Mouse (Mus musculus): ENCODE measurements around the gene Tmem182.

The Tmem182 gene

DNA sequence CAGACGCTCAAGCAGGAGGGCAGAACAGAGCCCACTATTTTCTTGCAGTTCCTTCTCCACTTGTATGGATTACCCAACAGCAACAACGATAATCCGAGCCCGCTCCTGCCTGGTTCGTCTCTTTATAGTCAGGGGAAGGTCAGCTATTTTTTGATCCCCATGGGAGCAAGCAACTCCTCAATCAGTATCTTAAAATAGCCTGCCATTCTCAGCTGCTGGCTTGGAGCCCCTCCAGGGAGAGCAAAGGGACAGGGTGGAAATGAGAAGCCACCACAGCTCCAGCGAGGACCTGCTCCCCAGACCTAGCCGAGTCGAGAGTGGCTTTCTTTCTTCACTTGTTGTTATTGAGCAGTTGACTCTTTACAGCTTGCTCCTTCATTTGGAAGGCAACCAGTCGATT lies at the start of gene Tmem182:
Gene Tmem182, plus strand, starts transcription at position 251 of the 400 bp plus-strand sequence.
- DNase-seq (ENCODE audit: low spot score in 2 of 2): no peak

DNA sequence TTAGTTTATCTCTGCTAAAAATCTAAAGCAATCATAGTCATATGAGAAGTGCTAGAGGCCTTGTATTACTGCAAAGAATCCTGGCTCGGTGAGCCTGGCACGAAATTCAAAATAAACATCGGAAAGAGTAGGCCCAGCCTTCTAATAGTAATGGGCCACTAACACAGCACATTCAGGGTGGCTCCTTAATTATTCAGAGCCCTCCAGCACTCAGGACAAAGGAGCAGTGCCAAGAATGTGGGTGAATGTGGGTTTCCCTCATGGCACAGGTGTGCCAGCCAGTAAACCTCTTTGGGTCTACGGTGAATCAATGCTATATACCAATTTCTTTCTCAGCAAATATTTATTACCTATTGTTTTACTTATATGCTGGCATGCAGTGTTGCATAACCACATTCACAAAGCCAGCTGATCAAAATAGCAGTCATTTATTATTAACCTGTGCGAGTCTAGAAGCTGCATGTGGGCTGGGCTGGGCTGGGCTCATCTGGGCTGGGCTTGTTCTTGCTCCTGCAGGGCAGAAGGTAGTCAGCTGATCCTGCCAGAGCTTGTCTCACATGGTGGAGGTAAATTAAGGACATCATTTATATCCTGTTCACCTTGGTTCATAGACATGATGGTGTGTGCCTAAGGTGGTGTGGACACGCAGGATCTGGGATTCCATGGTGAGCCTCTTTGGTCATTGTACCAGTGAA lies 45.5 kb upstream of the Tmem182 start:
- DNase-seq (ENCODE audit: low spot score in 2 of 2): no peak

DNA sequence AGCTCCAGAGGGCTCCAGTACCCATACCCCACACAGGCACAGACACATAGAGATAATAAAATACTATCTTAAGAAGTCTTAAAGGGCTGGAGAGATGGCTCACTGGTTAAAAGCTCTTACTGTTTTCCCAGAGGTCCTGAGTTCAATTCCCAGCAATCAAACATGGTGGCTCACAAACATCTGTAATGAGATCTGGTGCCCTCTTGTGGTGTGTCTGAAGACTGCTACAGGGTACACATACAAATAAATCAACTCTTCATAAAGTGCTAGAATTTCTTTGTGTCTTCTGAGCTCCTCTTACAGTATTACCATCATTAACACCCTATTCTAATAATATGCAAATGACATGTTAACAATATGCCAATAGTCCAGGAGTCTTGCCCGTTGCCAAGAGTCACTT lies 41.4 kb upstream of the Tmem182 start:
- no peak for DNase-seq (ENCODE audit: low spot score in 2 of 2)

DNA sequence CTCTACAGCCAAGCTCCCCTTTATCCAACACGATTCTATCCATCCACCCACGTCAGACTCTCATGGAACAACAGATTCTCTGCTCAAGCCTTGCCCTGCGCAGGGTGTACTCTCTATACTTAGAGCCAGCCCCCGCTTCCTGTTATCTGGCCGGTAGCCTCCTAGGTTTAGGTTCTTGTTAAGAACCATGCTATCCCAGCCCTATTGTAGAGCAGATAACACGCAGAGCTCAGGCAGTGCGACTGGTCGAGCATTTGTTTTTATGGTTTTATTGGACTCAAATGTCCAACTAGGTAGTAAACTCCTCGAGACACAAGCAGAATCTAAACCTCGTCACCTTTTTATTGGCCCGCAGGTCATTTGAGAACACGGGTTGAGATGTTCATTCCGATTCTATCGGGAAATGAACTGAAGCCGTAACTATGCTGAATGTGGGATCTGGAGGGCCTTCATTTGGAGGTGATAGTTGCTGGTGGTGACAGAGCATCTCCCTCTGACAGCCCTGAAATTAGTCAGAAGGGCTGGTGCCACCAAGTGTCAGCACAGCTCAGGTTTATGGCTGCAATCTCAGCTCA lies 40.6 kb upstream of the Tmem182 start:
- no peak for DNase-seq (ENCODE audit: low spot score in 2 of 2)

DNA sequence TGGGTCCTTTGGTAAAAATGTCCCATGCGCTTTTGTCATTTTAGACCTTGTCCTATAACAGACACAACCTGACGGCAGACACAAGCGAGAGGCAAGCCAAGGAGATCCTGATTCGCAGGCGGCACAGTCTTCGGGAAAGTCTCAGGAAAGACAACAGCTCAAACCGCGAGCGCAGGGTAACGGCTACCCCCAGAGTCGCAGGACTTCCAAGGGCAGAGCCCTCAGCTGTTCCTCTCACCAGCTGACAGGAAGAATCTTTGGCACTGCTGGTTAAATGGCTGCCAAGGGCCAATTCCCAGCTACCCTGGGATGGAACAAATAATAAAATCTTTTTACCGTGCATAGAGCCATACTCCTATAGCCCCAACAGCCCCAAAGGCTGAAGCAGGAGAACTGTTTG lies 39.9 kb upstream of the Tmem182 start:
- DNase-seq (ENCODE audit: low spot score in 2 of 2): no peak

GRCm38 (mm10) chr1:40767588-40767987 lies 37.8 kb upstream of the Tmem182 start:
- no peak for DNase-seq (ENCODE audit: low spot score in 2 of 2)

GRCm38 (mm10) chr1:40768606-40769005 lies 36.8 kb upstream of the Tmem182 start:
- peak in 1 of 2 experiments; percentile 38 for DNase-seq (ENCODE audit: low spot score in 2 of 2)

DNA sequence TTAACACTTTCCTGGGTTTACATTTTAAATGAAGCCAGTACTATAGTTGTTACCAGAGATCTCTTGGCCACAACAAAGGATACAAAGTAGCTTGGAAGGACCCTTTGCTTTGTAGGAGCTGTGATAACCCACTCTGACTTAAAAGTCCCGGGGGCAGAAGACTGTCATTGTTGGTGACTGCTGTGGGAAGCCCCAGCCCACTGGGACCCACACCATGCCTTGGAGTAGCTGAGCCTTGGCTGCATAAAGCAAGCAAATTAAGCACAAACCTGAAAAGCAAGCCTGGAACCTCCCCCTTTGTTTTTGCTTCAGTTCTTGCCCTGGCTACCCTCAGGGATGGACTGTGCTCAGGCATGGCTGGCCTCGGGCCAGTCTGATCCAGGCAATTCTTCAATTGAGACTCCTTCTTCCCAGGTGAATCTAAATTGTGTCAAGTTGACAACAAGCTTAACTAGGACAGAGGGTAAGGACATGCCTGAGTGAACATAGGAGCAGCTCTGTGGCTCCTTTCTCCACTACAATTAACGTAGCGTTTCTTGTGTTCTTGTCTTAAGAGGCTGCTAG lies 36.0 kb upstream of the Tmem182 start:
- no peak for DNase-seq (ENCODE audit: low spot score in 2 of 2)

DNA sequence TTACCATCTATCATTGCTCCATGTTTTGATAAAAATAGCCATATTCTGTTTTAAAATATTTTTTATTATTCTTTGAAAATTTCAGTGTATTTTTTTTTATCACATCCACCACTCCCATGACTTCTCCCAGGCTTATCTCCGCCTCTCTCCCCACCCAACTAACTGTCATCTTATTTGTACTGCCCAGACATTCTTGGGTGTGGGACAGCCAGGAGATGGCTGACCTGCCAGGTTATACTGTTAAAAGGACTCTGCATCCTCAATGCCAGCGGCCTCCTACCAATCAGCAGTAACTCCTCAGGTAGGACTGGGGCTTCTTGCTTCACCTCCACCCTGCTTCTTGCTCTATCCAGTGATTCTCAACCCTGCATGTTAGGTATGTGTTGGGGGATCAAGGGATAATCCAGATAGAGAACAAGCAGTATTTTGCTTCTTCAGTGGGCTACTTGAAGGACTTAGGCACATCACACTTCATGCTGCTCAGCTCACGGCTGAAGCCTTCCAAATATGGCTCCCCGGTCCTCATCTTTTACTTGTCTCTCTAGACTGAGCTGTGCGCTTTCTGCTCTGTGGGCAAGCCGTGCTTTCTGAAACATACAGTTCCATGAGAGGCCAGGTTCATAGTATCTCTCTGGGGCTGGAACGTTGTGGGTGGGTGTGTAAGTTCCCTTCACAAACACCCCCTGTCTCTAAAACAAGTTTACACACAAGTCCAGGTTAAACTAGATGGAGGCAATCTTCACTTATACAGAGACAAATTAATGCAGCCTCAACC lies 34.0 kb upstream of the Tmem182 start:
- no peak for DNase-seq (ENCODE audit: low spot score in 2 of 2)

- DNase-seq (ENCODE audit: low spot score in 2 of 2): no peak
Measured at GRCm38 (mm10) chr1:40773234-40773633, 32.2 kb upstream of the Tmem182 start.

DNA sequence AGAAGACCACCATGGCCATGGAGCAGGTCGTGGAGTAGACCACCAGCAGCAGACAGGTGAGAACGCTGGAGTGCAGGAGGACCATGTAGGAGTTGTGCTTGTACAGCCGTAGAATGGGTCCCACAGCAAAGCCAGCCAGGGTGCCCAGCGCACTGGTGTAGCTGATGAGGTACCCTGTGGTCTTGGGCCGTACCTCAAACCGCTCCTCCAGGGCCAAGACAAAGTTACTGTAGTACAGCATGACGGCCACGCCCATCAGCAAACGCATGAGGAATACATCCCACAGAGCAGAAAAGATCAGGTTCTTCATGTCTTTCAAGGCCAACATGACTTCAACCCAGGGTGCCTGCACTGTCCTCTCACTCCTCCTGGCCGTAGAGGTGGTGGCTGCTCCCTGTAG lies 31.4 kb upstream of the Tmem182 start:
- DNase-seq (ENCODE audit: low spot score in 2 of 2): no peak

DNA sequence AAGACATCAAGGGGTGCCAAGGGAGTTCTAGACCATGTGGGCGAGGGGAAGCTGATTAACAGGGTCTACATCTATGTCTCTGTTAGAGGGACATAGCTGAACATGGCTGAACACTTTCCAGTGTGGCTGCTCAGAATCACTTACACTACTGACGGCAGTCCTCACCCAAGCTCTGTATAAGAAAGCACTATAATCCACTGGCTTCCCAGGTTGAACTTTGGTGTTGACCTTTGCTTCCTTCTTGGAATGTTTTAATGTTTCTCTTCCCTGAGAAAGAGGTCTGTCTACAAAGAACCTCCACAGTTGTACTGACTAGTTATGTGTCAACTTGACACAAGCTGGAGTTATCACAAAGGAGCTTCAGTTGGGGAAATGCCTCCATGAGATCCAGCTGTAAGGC lies 29.3 kb upstream of the Tmem182 start:
- no peak for DNase-seq (ENCODE audit: low spot score in 2 of 2)

DNA sequence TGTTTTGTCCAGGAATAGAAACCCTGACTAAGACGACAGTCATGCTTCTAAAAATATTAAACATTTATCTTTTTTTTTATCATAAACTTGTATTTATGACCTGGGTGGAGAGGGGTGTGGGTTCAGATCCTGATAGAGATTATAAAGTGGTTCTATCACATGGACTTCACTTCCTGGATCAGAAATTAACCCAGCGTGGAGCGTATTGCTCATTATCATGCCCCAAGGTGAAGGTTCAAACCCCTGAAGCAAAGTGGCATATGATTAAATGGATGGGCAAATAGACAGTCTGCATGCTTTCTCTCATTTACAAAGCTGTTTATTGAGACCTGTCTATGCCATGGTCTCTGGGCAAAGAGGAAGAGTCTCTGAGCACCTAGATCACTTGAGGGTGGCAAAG lies 28.6 kb upstream of the Tmem182 start:
- DNase-seq (ENCODE audit: low spot score in 2 of 2): no peak

DNA sequence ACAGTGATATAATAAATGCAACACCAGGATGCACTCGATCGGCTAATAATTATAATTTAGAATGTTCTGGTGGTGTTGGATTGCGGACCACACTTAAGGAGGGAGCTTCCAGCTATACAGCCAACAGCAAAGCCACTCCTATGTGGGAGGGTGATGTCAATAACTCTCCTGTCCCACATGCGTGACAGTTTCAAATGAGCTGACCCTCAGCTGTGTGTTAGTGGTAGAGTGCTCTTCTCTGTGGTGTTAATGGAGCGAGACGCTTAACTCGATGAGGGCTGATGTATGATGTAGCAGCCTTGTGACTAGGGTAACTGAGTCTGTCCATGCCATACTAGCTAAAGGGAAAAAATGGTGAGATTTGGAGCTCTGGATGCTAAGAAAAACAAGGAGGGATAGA lies 22.0 kb upstream of the Tmem182 start:
- no peak for DNase-seq (ENCODE audit: low spot score in 2 of 2)

DNA sequence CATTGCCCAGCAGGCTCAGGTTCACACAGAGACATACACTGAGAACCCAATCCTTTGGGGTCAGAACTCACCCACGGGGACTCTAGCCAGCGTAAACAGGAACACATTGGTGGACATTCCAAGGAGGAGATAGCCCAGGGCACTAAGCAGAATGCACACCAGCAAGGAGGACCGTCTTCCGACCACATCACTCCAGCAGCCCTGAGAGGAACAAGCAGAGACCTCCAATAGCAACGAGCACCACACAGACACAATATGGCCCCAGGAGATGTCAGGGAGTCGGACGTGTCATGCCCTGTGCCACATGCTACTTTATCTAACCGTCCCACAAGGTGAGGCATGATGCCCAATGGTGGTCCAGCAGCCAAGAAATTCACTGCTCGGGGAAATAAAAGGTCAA lies 21.1 kb upstream of the Tmem182 start:
- DNase-seq (ENCODE audit: low spot score in 2 of 2): no peak

DNA sequence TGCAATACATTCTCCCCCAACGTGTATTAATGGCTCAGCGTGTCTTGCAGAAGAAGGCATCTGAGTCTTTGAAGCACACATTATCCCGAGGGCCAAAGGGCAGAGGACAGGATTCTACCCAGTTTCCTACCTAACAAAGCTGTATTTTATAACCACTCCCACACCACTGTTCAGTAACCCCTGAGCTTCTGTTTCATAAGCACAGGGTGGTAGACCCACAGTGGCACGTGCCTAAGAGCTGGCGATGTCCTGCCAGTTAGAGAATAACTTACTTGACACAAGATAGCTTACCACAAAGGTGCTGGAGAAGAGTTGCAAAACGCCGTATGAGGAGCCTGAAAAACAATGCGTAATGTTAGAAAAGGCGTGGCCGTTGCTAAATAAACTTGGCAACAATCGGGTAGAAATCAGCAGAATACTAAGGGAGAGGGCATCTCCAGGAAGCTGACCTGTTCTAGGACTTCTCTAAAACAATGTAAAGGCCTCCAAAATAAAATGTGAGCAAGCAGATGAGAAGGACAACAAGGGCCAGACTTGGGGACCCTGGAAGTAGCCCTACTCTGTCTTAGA lies 19.4 kb upstream of the Tmem182 start:
- DNase-seq (ENCODE audit: low spot score in 2 of 2): no peak

GRCm38 (mm10) chr1:40788956-40789355 lies 16.4 kb upstream of the Tmem182 start:
- DNase-seq (ENCODE audit: low spot score in 2 of 2): peak in 1 of 2 experiments; percentile 49

- DNase-seq (ENCODE audit: low spot score in 2 of 2): no peak
Measured at GRCm38 (mm10) chr1:40789666-40790233, 15.7 kb upstream of the Tmem182 start.

DNA sequence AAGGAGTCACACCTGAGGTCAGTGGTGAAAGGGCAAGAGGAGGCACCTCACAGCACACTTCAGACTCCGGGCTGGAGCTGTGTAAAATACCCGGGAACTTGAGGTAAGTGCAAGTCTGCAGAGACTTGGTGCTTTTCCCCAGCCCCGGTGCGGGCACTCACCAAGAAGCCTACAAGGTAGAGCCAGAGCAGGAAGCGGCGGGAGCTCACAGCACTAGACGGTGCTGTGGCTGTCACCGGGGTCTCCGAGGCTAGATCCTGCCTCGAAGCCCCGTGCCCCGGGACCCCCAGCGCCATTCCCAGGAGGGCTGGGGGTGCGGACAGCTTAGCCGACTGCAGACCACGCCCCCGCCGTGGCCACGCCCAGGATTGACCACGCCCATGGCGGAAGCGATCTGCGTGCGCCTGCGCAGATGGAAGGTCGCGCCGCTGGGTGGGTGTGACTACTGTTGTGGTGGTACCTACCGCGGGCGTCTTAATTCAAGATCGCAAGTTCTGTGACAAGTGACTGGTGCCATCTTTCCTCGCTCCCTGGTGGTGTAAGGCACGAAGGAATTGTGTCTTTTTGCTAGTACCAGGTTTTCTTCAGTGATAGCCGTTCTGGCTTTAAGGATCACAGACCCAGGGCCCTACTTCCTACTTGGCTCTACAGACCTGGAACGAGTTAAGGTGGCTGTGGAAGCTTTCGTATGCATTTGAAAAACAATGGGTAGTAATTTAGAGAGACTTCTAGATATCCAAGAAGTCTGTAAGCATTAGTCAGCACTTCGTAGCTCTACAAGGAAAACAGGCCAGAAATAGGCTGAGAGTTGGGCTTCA lies 14.9 kb upstream of the Tmem182 start, which contains the start of gene Mfsd9:
Gene Mfsd9, minus strand, starts transcription at position 364 of the 818 bp plus-strand sequence.
- peak; percentile 91 to 93 for DNase-seq (ENCODE audit: low spot score in 2 of 2)

DNA sequence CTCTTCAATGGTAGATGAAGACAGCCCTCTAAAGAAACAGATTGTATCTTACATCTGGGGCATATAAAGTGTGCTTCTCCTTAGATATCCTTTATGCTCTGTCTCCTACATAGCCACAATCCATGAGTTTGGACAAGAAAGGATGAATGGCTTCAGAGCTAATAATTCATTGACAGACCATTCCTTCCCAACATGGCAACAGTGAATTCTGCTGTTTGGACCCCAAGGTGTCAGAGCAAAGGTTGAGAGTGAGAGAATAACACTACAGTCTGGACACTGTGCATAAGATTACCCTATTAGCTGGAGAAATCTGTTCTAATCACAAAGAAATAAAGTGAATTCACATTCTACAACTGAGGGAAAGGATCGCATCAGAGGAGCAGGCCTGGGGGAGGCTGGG lies 9.9 kb upstream of the Tmem182 start:
- no peak for DNase-seq (ENCODE audit: low spot score in 2 of 2)

DNA sequence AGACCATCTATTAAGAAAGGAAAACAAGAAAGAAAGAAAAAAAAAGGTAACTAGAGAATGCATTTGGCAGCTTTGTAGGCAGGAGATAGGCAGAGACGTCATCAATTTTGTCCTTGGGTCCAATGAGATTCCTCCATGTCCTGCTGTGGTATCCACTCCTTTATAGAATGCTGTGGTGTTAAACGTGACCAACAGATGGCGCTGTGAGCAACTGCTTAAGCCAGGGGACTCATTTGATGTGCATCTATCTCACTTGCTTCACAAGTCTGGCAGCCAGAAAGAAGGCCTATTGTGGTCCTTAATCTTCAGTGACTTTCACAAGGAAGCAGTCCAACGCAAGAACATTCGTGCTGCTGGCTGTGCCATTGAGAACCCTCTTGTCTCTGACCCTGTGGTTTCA lies 8.1 kb upstream of the Tmem182 start:
- peak; percentile 68 to 74 for DNase-seq (ENCODE audit: low spot score in 2 of 2)
